Mouse (Mus musculus) lung, postnatal 4 days (tissue): ENCODE results near the gene Nptn.

Experiments used
- DNase-seq, 2 experiments: peaks; one replicate each; pipeline ENCODE4 v3.0.0; 2021

Nptn gene

GRCm38 (mm10) chr9:58703766-58704165, 121.7 kb downstream of the Nptn start:
- no peak for DNase-seq

GRCm38 (mm10) chr9:58706024-58706423, 124.0 kb downstream of the Nptn start:
- DNase-seq: no peak
